Mouse (Mus musculus) gastrocnemius, adult 2 months (tissue): ENCODE results near the gene Ankrd65. TPM values are rescaled to one million over a fixed set of nuclear protein-coding genes. Genes with fewer than 3 reads are reported as not detected.

Experiments used
- DNase-seq: peaks from one replicate; pipeline ENCODE4 v3.0.0; 2022
- H3K27ac ChIP-seq: fragments of 200-600 bp; 2 replicates; pipeline ENCODE4 v1.8.1; 2022; ENCODE audit warnings: mild to moderate bottlenecking
- H3K4me3 ChIP-seq: fragments of 200-600 bp; 2 replicates; pipeline ENCODE4 v1.8.1; 2022; ENCODE audit warnings: mild to moderate bottlenecking, moderate library complexity
- CTCF ChIP-seq: fragments of 200-600 bp; IDR thresholded peaks from 2 replicates; pipeline ENCODE4 v1.8.1; 2022; ENCODE audit warnings: antibody characterized with exemption, mild to moderate bottlenecking, moderate library complexity
- intact Hi-C: fragments of 180-260 bp; cut with DNase I; formaldehyde crosslinking; loops from one replicate; pipeline ENCODE4 v1.15.1; 2025
- total RNA-seq, 2 experiments: library from RNA; stranded (reverse); gene quantifications; 2 replicates each; pipeline ENCODE4 v1.2.3; 2021

The Ankrd65 gene
- total RNA-seq, 2 experiments from 2014 or later = not detected

- intact Hi-C loops = loop anchor here (2.0 to 10.0 kb wide), 2 partner anchors 14 to 112 kb away; partner anchors contain the start of genes Dvl1 and Ube2j2
These were observed 42.1 kb downstream of the Ankrd65 start for GRCm38 (mm10) chr4:155832321-155832720.

GRCm38 (mm10) chr4:155833234-155833633 is 43.0 kb downstream of the Ankrd65 start:
- Histone ChIP-seq H3K27ac (peak overlapping the region; percentile 86), H3K4me3 (peak overlapping the region; percentile 11; the same call in 1 of the 2 replicates)
- no peak for TF ChIP-seq CTCF
- intact Hi-C loops = loop anchor here (2.0 to 10.0 kb wide), 2 partner anchors 14 to 112 kb away; partner anchors contain the start of genes Dvl1 and Ube2j2
- no peak for DNase-seq

More at GRCm38 (mm10) chr4:155832321-155832720, 42.1 kb downstream of the Ankrd65 start:
- Histone ChIP-seq H3K27ac (peak overlapping the region; percentile 89), H3K4me3 (peak overlapping the region; percentile 94)
- DNase-seq = no peak
- TF ChIP-seq CTCF = no peak

- intact Hi-C loops = loop anchor here (2.0 to 10.0 kb wide), 2 partner anchors 13 to 111 kb away; partner anchors contain the start of genes Dvl1 and Ube2j2
- peak; percentile 93 for DNase-seq
These were observed 43.6 kb downstream of the Ankrd65 start for GRCm38 (mm10) chr4:155833836-155834235.

GRCm38 (mm10) chr4:155837404-155838010 is 47.3 kb downstream of the Ankrd65 start:
- H3K4me3 ChIP-seq = peak overlapping the region; percentile 68
- peak overlapping the region; percentile 96 for H3K27ac ChIP-seq
- DNase-seq = peak; percentile 81
- intact Hi-C loops = loop anchor here (10.0 kb wide), 1 partner anchor 107 kb away; the partner anchor contains the start of gene Ube2j2
- TF ChIP-seq CTCF = no peak

More at GRCm38 (mm10) chr4:155833836-155834235, 43.6 kb downstream of the Ankrd65 start:
- Histone ChIP-seq H3K27ac (peak overlapping the region; percentile 86), H3K4me3 (peak overlapping the region; percentile 45)
- TF ChIP-seq CTCF = peak; percentile 84

- intact Hi-C loops = loop anchor here (10.0 kb wide), 1 partner anchor 106 kb away; the partner anchor contains the start of gene Ube2j2
- no peak for TF ChIP-seq CTCF
- Histone ChIP-seq H3K4me3 (peak overlapping the region; percentile 68), H3K27ac (peak overlapping the region; percentile 96)
- DNase-seq = peak; percentile 80
These were observed 48.2 kb downstream of the Ankrd65 start for GRCm38 (mm10) chr4:155838187-155839153.

- H3K4me3 ChIP-seq = peak within 1 kb of the TSS; percentile 68
- no peak for TF ChIP-seq CTCF
- H3K27ac ChIP-seq = peak within 1 kb of the TSS; percentile 96
- DNase-seq = peak; percentile 94
- intact Hi-C loops = loop anchor here (10.0 kb wide), 1 partner anchor 105 kb away; the partner anchor contains the start of gene Ube2j2
These were observed 49.3 kb downstream of the Ankrd65 start, which contains the start of gene Mxra8 for GRCm38 (mm10) chr4:155839483-155839910. Gene Mxra8 (plus strand): TSS chr4:155839680.

- peak overlapping the region; percentile 96 for H3K27ac ChIP-seq
- peak; percentile 74 for DNase-seq
- H3K4me3 ChIP-seq = peak overlapping the region; percentile 68
- TF ChIP-seq CTCF = no peak
- intact Hi-C loops = no loop called here
These were observed 50.1 kb downstream of the Ankrd65 start for GRCm38 (mm10) chr4:155840076-155841002.

- peak overlapping the region; percentile 68 for H3K4me3 ChIP-seq
- peak overlapping the region; percentile 96 for H3K27ac ChIP-seq
- TF ChIP-seq CTCF = peak; percentile 50
- intact Hi-C loops = no loop called here
- DNase-seq = peak; percentile 79
These were observed 50.8 kb downstream of the Ankrd65 start for GRCm38 (mm10) chr4:155841003-155841454.

GRCm38 (mm10) chr4:155841651-155842270 is 51.5 kb downstream of the Ankrd65 start:
- Histone ChIP-seq H3K27ac (peak overlapping the region; percentile 96), H3K4me3 (peak overlapping the region; percentile 68)
- peak; percentile 24 for DNase-seq
- no peak for TF ChIP-seq CTCF
- intact Hi-C loops = no loop called here

- Histone ChIP-seq H3K27ac (no peak overlapping the region), H3K4me3 (no peak overlapping the region)
- TF ChIP-seq CTCF = no peak
- intact Hi-C loops = no loop called here
- no peak for DNase-seq
These were observed 53.0 kb downstream of the Ankrd65 start for GRCm38 (mm10) chr4:155843231-155843630.
